Mouse (Mus musculus) thymus, postnatal 25 days (tissue): ENCODE results near the gene Atp5g1.
"Not testable (repeated sequence)": the region's sequence is repeated elsewhere in the genome, so short reads cannot be mapped to it uniquely, and the experiment has no call there.

ENCODE experiments used
- DNase-seq: peaks from one replicate; pipeline ENCODE4 v3.0.0; 2022

Gene Atp5g1

DNA sequence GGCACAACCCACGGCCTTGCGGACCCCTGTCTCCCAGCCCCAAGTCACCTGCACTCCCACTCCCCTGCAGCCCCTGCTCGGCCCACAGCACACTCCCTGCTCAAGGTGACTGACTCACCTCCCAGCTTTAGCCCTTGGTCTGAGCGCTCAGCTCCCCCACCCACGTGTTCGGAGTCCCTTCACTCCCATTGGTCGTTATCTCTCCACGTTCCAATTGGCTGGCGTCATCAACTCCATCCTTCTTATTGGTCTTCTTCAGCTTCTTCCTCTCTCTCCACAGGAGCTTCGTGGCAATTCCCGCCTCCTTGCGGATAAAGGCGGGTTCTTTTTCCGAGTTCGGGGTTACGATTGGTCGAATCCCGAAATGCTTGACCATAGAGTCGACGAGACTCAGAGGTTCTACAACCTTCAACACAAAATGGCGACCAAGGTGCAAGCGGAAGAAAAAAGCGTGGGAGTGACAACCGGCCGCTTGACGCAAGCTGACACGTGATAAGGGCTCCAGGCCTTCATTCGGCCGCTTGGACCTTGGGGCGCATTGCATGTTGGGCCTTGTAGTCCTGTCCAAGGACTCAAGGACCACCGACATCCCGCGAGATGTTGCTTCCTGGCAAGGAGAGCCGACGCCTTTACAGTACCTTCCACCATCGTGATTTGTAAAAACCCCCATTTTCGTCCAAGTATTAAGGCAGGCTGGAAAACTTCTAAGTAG lies at the start of gene Atp5g1:
Gene Atp5g1 (minus strand): TSS at position 162 of the 712 bp plus-strand sequence.
- peak; percentile 98 for DNase-seq

DNA sequence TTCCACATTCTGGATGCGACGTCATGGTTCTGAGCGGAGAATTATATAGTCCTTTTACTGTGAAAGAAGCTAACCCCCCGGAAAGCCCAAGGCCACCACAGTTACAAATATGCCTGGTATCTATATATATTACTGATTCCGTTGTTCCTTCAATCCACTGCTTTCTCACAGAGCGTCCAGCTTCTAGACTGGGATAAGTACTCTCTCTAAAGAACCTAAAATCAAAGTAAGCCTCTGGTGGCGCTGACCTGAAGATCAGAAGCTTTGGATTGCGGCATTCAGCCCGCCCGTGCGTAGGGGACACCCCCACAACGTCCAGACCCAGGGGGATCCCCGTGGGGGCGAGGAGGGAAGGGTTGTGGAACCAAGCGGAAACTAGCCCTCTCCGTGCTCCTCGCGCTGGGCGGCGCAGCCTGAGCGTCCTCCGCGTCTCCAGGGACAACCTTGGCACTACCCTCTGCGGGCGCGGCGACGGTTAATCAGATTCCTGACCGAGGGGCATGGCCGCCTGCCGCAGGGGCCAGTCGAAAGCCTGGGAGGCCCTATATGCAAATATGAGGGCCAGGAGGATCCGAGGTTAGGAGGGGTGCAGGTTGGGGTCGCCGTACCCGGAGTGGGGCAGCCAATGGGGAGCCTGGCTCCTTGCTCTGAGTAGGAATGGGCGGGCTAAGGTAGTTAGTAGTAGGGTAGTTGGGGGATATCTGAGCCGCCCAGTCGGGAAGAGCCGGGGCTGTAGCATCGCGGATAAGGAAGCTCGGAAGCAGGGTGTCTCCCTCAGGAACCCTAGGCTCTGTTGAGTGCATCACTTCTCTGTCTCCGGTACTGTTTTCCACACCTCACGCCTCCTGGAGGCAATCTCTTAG lies 48.8 kb upstream of the Atp5g1 start:
- no peak for DNase-seq

DNA sequence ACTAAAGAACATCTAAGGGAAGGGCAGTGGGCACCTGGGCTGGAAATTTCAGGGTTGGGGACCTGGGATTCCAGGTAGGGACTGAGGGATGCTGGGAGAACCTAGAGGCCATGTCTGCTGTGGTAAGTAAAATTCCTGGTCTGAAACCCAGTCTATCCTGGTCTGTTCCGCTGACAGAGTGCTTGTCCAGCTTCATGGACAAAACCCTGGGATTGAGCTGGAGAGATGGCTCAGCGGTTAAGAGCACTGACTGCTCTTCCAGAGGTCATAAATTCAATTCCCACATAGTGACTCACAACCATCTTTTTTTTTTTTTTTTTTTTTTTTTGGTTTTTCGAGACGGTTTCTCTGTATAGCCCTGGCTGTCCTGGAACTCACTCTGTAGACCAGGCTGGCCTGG lies 47.3 kb upstream of the Atp5g1 start:
- DNase-seq, result not testable (repeated sequence)

DNA sequence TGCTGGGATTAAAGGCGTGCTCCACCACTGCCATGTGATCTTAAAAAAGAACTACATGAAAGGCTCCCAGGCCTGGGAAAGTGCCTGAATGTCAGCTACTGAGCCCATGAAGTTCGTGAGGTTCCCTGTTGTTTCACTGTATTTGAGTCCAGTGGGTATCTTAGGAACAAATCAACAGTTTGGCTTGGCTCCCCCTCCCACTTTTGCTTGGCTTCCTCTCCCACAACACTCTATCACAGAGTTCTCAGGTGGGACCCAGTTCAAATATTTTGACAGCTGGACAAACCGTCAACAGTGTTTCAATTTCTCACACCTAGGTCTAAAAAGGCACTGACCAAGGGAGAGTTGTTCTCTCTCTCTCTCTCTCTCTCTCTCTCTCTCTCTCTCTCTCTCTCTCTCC lies 43.9 kb upstream of the Atp5g1 start:
- DNase-seq, result no peak

DNA sequence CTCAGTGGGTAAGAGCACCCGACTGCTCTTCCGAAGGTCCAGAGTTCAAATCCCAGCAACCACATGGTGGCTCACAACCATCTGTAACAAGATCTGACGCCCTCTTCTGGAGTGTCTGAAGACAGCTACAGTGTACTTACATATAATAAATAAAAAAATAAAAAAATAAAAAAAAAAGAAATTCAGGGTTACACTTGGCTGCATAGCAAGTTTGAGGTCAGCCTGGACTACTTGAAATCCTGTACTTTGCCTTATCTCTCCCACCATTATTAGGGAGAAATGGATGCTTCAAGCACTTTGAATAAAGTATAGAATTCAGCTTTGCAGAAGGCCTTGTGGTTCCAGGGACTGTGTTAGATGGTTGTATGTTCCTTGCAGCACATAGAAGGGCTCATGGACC lies 41.5 kb upstream of the Atp5g1 start:
- not testable (repeated sequence) for DNase-seq

DNA sequence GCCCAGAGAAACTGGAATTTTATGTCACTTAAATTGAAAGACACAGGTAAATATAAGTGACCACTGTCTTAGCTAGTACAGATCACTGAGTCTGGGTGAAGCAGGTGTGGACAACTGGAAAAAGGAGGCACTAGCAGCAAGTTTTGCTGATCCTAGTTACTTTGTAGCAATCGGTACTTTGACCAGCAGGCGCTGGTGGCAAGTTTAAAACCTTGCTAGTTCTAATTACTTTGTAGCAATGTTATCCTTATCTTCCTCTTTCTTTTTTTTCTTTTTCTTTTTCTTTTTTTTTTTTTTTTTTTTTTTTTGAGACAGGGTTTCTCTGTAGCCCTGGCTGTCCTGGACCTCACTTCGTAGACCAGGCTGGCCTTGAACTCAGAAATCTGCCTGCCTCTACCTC lies 40.6 kb upstream of the Atp5g1 start:
- no peak for DNase-seq

DNA sequence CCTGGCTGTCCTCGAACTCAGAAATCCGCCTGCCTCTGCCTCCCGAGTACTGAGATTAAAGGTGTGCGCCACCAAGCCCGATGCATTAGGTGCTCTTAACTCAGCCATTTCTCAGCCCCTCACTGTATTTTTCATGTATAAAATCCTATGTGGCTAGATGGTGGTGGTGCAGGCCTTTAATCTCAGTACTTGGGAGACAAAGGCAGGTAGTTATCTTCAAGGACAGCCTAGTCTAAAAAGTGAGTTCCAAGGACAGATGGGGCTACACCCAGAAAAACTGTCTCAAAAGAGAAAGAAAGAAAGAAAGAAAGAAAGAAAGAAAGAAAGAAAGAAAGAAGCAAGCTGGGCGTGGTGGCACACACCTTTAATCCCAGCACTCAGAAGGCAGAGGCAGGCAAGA lies 39.9 kb upstream of the Atp5g1 start:
- no peak for DNase-seq

- no peak for DNase-seq
Observed at GRCm38 (mm10) chr11:96114077-96114476, 38.6 kb upstream of the Atp5g1 start.

- no peak for DNase-seq
Observed at GRCm38 (mm10) chr11:96111751-96112150, 36.3 kb upstream of the Atp5g1 start, which contains the start of gene Calcoco2. TSS of gene Calcoco2 (minus strand) at chr11:96111964.

GRCm38 (mm10) chr11:96110950-96111349 lies 35.5 kb upstream of the Atp5g1 start:
- not testable (repeated sequence) for DNase-seq

- DNase-seq, result no peak
Observed at GRCm38 (mm10) chr11:96108376-96108775, 32.9 kb upstream of the Atp5g1 start.

- DNase-seq, result peak; percentile 34
Observed at GRCm38 (mm10) chr11:96093361-96093760, 17.9 kb upstream of the Atp5g1 start.

GRCm38 (mm10) chr11:96092674-96093291 lies 17.3 kb upstream of the Atp5g1 start:
- no peak for DNase-seq

- DNase-seq, result peak; percentile 8
Observed at GRCm38 (mm10) chr11:96091073-96091472, 15.6 kb upstream of the Atp5g1 start.

- no peak for DNase-seq
Observed at GRCm38 (mm10) chr11:96087981-96088380, 12.5 kb upstream of the Atp5g1 start.

GRCm38 (mm10) chr11:96082682-96083081 lies 7.2 kb upstream of the Atp5g1 start:
- DNase-seq, result no peak

GRCm38 (mm10) chr11:96080736-96081135 lies 5.3 kb upstream of the Atp5g1 start:
- no peak for DNase-seq

DNA sequence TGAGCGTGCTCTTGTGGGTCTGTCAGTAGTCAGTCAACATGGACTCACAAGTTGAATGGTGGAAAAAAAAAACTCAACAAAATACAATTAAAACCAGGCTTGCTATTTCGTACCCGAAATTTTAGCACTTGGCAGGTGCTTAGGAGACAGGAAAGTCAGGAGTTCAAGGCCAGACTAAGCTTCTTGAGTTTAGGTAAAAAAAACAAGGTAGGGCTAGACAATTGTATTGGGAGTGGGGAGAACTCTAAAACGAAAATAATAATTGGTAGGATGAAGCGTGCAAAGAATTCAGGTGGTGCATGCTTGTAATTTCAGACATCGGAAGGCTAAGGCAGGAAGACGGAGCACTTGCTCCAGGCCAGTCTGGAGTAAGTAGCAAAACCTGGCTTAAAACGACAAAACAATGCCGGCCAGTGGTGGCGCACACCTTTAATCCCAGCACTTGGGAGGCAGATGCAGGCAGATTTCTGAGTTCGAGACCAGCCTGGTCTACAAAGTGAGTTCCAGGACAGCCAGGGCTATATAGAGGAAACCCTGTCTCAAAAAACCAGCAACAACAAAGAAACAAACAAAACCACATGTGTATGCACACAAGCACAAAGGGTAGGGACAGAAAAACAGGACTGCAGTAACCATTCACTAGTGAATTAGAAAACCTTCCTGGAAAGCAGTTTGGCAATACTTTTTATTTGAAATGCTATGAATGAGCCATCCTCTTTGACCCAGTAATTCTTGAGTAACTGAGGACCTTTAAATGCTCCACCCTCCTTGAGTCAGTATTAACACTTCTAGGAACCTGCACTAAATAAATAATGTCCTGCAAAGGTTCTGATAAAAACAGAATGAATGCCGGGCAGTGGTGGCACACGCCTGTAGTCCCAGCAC lies 993 bp upstream of the Atp5g1 start:
- peak; percentile 12 for DNase-seq

DNA sequence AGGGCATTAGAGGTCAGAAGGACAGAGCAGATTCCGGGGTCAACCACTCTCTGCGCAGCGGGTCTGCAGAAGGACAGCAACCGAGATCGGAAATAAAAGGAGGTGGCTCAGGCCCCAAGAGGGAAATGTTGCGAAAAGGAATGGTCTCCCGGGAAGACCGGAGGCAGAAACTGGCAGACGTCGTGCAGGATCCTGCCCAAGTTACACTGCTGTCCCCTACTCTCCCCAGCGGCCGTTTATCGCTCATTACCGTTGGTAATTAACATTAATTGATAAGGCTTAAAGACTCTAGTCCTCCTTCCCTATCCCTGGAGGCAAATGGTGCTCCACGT lies 327 bp downstream of the Atp5g1 start:
- no peak for DNase-seq

GRCm38 (mm10) chr11:96074351-96075176 lies 906 bp downstream of the Atp5g1 start:
- DNase-seq, result no peak

DNA sequence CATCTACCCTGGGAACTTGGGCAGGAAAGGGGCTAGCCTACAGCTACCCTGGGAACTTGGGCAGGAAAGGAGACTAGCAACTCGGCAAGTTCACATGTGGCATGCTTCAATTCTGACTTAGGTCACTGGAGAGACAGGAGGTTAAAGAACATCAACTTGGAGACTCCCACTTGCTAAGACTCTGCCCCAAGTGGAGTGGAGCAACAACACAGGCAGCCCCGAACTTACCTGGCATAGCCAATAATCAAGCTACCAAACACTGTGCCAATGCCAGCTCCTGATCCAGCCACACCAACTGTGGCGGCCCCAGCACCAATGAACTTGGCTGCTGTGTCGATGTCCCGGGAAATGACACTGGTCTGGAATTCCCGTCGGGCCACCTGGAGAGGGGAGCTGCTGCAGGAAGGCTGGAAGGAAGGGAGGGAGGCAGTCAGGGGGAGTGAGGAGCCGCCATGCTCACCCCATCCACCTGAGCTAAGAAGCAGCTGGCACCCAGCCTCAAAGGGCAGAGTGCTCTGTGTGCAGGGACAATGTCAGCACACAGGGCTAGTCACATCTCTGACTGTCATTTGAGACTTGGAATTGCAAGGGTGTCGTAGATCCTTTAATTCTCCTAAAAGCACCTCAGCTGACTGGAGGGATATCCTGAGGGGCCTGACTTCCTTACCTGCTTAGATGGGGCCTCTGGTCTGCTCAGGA lies 2.0 kb downstream of the Atp5g1 start:
- no peak for DNase-seq
